Mouse (Mus musculus): Measurements from ENCODE around the gene Mlana. TPM values are rescaled to one million over a fixed set of nuclear protein-coding genes. Genes with fewer than 3 reads are reported as not detected.

Mlana gene
- polyA plus RNA-seq, 1 experiment, result not detected

- TF ChIP-seq CTCF (IDR thresholded peaks at IDR 0.05; ENCODE audit: borderline replicate concordance, insufficient read depth, low read depth, low read length) (no peak), POLR2A (IDR thresholded peaks at IDR 0.05; ENCODE audit: borderline replicate concordance, insufficient read depth, low read length) (no peak)
- no peaks in the 10 kb centered on the region for H3K4me1 ChIP-seq (ENCODE audit: control insufficient read depth, insufficient read depth, low read length)
- no peak overlapping the region for H3K27ac ChIP-seq (ENCODE audit: insufficient read depth, low read length)
- DNase-seq, result no peak
- WGBS, result 94% methylated on average over 13 of the region's 13 CpGs
- no peak overlapping the region for H3K4me3 ChIP-seq (replicated peaks; ENCODE audit: insufficient read depth, low read depth, low read length)
- H3K27me3 ChIP-seq (ENCODE audit: control insufficient read depth, insufficient read depth, low read length), result no peaks in the 10 kb centered on the region
Observed at GRCm38 (mm10) chr19:29704436-29704835, 6.8 kb downstream of the Mlana start.

- Histone ChIP-seq H3K4me1 (ENCODE audit: control insufficient read depth, insufficient read depth, low read length) (no peaks in the 10 kb centered on the region), H3K27me3 (ENCODE audit: control insufficient read depth, insufficient read depth, low read length) (no peaks in the 10 kb centered on the region), H3K27ac (ENCODE audit: insufficient read depth, low read length) (no peak overlapping the region), H3K4me3 (replicated peaks; ENCODE audit: insufficient read depth, low read depth, low read length) (no peak overlapping the region)
- TF ChIP-seq CTCF (IDR thresholded peaks at IDR 0.05; ENCODE audit: borderline replicate concordance, insufficient read depth, low read depth, low read length) (no peak), POLR2A (IDR thresholded peaks at IDR 0.05; ENCODE audit: borderline replicate concordance, insufficient read depth, low read length) (no peak)
- WGBS, result 81% methylated on average over 9 of the region's 9 CpGs
- no peak for DNase-seq
Observed at GRCm38 (mm10) chr19:29707314-29707898, 9.8 kb downstream of the Mlana start.

- no peak for DNase-seq
- Histone ChIP-seq H3K27ac (ENCODE audit: insufficient read depth, low read length) (no peak overlapping the region), H3K4me1 (ENCODE audit: control insufficient read depth, insufficient read depth, low read length) (no peaks in the 10 kb centered on the region), H3K4me3 (replicated peaks; ENCODE audit: insufficient read depth, low read depth, low read length) (no peak overlapping the region), H3K27me3 (ENCODE audit: control insufficient read depth, insufficient read depth, low read length) (no peaks in the 10 kb centered on the region)
- 61% methylated on average over 14 of the region's 14 CpGs for WGBS
- TF ChIP-seq CTCF (IDR thresholded peaks at IDR 0.05; ENCODE audit: borderline replicate concordance, insufficient read depth, low read depth, low read length) (no peak), POLR2A (IDR thresholded peaks at IDR 0.05; ENCODE audit: borderline replicate concordance, insufficient read depth, low read length) (no peak)
Observed at GRCm38 (mm10) chr19:29708003-29708402, 10.4 kb downstream of the Mlana start.

- no peak for TF ChIP-seq POLR2A (IDR thresholded peaks at IDR 0.05; ENCODE audit: borderline replicate concordance, insufficient read depth, low read length)
- TF ChIP-seq CTCF (IDR thresholded peaks at IDR 0.05; ENCODE audit: borderline replicate concordance, insufficient read depth, low read depth, low read length), result no peak
- WGBS, result 70% methylated on average over 5 of the region's 5 CpGs
- DNase-seq, result no peak
- Histone ChIP-seq H3K27me3 (ENCODE audit: control insufficient read depth, insufficient read depth, low read length) (no peaks in the 10 kb centered on the region), H3K4me3 (replicated peaks; ENCODE audit: insufficient read depth, low read depth, low read length) (no peak overlapping the region), H3K27ac (ENCODE audit: insufficient read depth, low read length) (no peak overlapping the region), H3K4me1 (ENCODE audit: control insufficient read depth, insufficient read depth, low read length) (no peaks in the 10 kb centered on the region)
Observed at GRCm38 (mm10) chr19:29708461-29708860, 10.8 kb downstream of the Mlana start.

GRCm38 (mm10) chr19:29709461-29709860 is 11.8 kb downstream of the Mlana start:
- Histone ChIP-seq H3K27ac (ENCODE audit: insufficient read depth, low read length) (no peak overlapping the region), H3K4me1 (ENCODE audit: control insufficient read depth, insufficient read depth, low read length) (no peaks in the 10 kb centered on the region), H3K27me3 (ENCODE audit: control insufficient read depth, insufficient read depth, low read length) (no peaks in the 10 kb centered on the region), H3K4me3 (replicated peaks; ENCODE audit: insufficient read depth, low read depth, low read length) (no peak overlapping the region)
- 76% methylated on average over 3 of the region's 3 CpGs for WGBS
- DNase-seq, result no peak
- TF ChIP-seq CTCF (IDR thresholded peaks at IDR 0.05; ENCODE audit: borderline replicate concordance, insufficient read depth, low read depth, low read length) (no peak), POLR2A (IDR thresholded peaks at IDR 0.05; ENCODE audit: borderline replicate concordance, insufficient read depth, low read length) (no peak)

- H3K27ac ChIP-seq (ENCODE audit: insufficient read depth, low read length), result no peak overlapping the region
- no peaks in the 10 kb centered on the region for H3K27me3 ChIP-seq (ENCODE audit: control insufficient read depth, insufficient read depth, low read length)
- no peaks in the 10 kb centered on the region for H3K4me1 ChIP-seq (ENCODE audit: control insufficient read depth, insufficient read depth, low read length)
- H3K4me3 ChIP-seq (replicated peaks; ENCODE audit: insufficient read depth, low read depth, low read length), result no peak overlapping the region
- no peak for DNase-seq
- TF ChIP-seq POLR2A (IDR thresholded peaks at IDR 0.05; ENCODE audit: borderline replicate concordance, insufficient read depth, low read length), result no peak
- no peak for TF ChIP-seq CTCF (IDR thresholded peaks at IDR 0.05; ENCODE audit: borderline replicate concordance, insufficient read depth, low read depth, low read length)
- WGBS, result 75% methylated on average over 4 of the region's 4 CpGs
Observed at GRCm38 (mm10) chr19:29713451-29713850, 15.8 kb downstream of the Mlana start.

GRCm38 (mm10) chr19:29717854-29718253 is 20.2 kb downstream of the Mlana start:
- no peak overlapping the region for H3K4me3 ChIP-seq (replicated peaks; ENCODE audit: insufficient read depth, low read depth, low read length)
- DNase-seq, result no peak
- TF ChIP-seq POLR2A (IDR thresholded peaks at IDR 0.05; ENCODE audit: borderline replicate concordance, insufficient read depth, low read length) (no peak), CTCF (IDR thresholded peaks at IDR 0.05; ENCODE audit: borderline replicate concordance, insufficient read depth, low read depth, low read length) (no peak)
- no peaks in the 10 kb centered on the region for H3K27me3 ChIP-seq (ENCODE audit: control insufficient read depth, insufficient read depth, low read length)
- no peak overlapping the region for H3K27ac ChIP-seq (ENCODE audit: insufficient read depth, low read length)
- 79% methylated on average over 3 of the region's 3 CpGs for WGBS
- H3K4me1 ChIP-seq (ENCODE audit: control insufficient read depth, insufficient read depth, low read length), result no peaks in the 10 kb centered on the region

GRCm38 (mm10) chr19:29718476-29718875 is 20.9 kb downstream of the Mlana start:
- Histone ChIP-seq H3K27me3 (ENCODE audit: control insufficient read depth, insufficient read depth, low read length) (no peaks in the 10 kb centered on the region), H3K27ac (ENCODE audit: insufficient read depth, low read length) (no peak overlapping the region), H3K4me1 (ENCODE audit: control insufficient read depth, insufficient read depth, low read length) (no peaks in the 10 kb centered on the region), H3K4me3 (replicated peaks; ENCODE audit: insufficient read depth, low read depth, low read length) (no peak overlapping the region)
- WGBS, result 98% methylated on average over 3 of the region's 3 CpGs
- TF ChIP-seq CTCF (IDR thresholded peaks at IDR 0.05; ENCODE audit: borderline replicate concordance, insufficient read depth, low read depth, low read length), result no peak
- no peak for TF ChIP-seq POLR2A (IDR thresholded peaks at IDR 0.05; ENCODE audit: borderline replicate concordance, insufficient read depth, low read length)
- no peak for DNase-seq

All from cerebellum, adult 2 months (tissue).